Mouse (Mus musculus) activated CD4-positive, CD25-positive, alpha-beta regulatory T cell, adult 4 months (primary cell): Measurements from ENCODE around the gene Hmg20b. TPM values are rescaled to one million over a fixed set of nuclear protein-coding genes. Genes with fewer than 3 reads are reported as not detected.

Experiments used
- ATAC-seq: one replicate; pipeline ENCODE4 v1.8.0; 2017
- polyA plus RNA-seq, 2 experiments: library from polyadenylated mRNA; unstranded; fragments of 100-300 nt; shearing (Covaris generic); gene quantifications; one replicate each; pipeline ENCODE4 v1.2.1; 2017

The Hmg20b gene
- polyA plus RNA-seq, 2 experiments from 2014 or later, result 18.7 to 20.6 TPM

GRCm38 (mm10) chr10:81303258-81303657 is 47.0 kb downstream of the Hmg20b start:
- peak; percentile 19 for ATAC-seq

DNA sequence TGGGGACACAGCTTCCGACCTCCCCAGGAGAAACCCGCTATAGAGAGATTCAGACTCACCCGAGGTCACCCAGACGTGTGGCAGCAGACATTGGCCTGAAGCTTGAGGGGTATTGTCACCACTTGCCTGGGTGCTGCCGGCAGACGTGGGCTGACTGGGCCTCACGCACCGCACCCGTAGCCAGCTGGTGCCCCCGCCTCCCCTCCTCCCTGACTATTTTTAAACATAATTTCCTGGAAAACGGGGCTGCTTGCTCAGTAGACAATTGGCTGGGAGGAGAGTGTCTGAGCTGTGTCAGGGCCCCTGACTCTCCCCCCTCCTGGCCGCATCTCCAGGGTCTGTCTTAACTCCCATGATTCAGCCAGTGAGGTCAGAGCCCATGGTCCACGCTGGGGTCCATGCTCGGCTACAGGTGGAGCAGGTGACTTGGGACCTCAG is 47.5 kb downstream of the Hmg20b start:
- no peak for ATAC-seq

DNA sequence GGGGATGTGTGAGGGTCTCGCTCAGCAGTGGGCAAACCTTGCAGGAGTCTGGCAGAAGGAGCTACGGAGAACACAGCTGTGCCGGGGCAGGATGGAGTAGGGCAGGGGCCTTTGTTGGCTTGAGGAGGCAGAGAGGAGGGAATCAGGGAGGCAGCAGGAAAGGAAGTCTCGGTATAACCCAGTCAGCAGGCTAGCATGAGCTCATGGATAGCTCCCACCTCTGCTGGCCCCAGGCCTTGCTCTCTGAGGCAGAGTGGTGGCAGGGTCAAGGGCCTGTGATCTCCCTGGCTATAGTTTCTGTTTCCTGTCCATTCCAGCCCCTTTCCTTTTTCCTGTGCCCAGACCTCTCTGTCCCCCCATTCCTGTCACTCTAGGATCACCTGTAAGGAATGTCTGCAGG is 48.0 kb downstream of the Hmg20b start:
- no peak for ATAC-seq

DNA sequence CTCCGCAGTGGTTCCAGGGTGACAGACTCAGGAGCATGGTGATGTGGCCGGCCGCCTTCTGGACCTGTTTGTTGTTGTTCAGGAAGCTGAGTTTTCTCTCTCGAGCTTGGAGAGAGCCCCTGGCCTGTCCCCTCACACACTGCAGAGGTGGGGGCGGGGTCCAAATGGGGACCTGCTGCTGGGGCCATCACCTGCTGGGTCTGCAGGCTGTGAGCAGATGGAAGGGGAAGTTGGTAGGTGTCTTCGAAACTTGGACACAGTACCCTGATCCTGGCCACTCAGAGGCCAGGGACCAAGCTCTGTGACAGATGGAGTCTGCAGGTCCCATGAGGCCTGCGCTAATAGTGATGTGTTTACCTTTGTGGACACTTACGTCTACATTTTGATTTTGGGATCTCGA is 49.0 kb downstream of the Hmg20b start:
- no peak for ATAC-seq

DNA sequence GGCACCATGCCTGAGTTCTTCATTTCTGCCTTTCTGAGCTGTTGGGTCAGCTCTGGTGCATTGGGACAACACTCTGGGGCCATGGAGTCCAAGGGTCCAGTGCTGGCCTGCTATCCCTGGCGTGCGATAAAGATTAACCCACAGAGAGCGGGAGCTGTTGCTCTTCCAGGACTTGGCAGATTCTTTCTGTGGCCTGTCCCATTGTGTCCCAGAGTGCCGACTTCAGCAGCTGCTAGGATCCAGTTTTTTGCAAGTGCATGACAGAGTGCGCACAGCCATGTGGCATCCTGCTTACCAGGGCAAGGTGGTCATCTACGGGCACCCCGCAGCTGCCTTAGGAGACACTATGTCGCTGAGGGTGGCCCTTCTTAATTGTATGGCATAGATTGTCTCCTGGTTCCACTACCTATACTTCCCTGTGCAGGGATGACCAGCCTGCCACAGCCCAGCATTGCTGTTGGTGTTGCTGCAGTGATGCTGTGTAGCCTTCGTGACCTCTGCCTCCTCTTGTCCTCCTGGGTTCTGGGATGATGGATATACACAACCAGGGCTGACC is 49.9 kb downstream of the Hmg20b start:
- ATAC-seq, result no peak

GRCm38 (mm10) chr10:81299585-81300351 is 50.5 kb downstream of the Hmg20b start:
- no peak for ATAC-seq

- ATAC-seq, result peak; percentile 47
Measured at GRCm38 (mm10) chr10:81298369-81299100, 51.7 kb downstream of the Hmg20b start.

GRCm38 (mm10) chr10:81297845-81298244 is 52.4 kb downstream of the Hmg20b start:
- peak; percentile 73 for ATAC-seq

DNA sequence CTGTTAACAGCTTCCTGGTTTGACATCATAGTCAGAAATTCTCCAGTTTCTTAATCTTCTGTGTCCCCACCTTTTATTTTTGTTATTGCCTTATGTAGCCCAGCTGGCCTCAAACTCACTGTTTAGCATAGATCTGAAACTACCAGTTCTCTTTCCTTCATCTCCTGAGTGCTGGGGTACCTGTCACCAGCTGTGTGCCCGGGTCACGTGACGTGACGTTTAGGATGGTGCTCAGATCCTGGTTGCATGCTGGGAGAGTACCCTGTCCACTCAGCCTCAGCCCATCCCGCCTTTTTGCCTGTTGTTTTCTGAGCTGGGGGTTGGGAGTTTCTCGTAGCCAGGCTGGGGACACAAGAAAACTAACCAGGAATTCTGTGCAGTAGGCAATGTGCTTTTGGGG is 53.0 kb downstream of the Hmg20b start:
- ATAC-seq, result no peak

Other genes with a start within 250 kb of the Hmg20b start
- gene Map2k2, start 244.6 kb downstream of the Hmg20b start, polyA plus RNA-seq, result 10 to 100 TPM; 21.3 to 26.5 TPM
- gene Zbtb7a, start 215.3 kb downstream of the Hmg20b start, polyA plus RNA-seq, result 10 to 100 TPM; 10.7 to 12.4 TPM
- 10 to 100 TPM; 17.6 to 23.8 TPM for gene Pias4, start 182.6 kb downstream of the Hmg20b start, polyA plus RNA-seq
- gene Eef2, start 173.8 kb downstream of the Hmg20b start, polyA plus RNA-seq, result 1,000 to 10,000 TPM in 1 of 2 experiments, 100 to 1,000 TPM in 1; 933 to 1,303 TPM
- 1 to 10 TPM; 4.1 to 4.9 TPM for gene Dapk3, start 167.5 kb downstream of the Hmg20b start, polyA plus RNA-seq
- not detected for gene 4930442H23Rik, start 166.6 kb downstream of the Hmg20b start, polyA plus RNA-seq
- gene Nmrk2, start 148.4 kb downstream of the Hmg20b start, polyA plus RNA-seq, result under 1 TPM in 1 of 2 experiments, not detected in 1; 0.17 TPM
- 1 to 10 TPM; 4.0 to 5.0 TPM for gene Atcay, start 119.6 kb downstream of the Hmg20b start, polyA plus RNA-seq
- gene Zfr2, start 117.3 kb downstream of the Hmg20b start, polyA plus RNA-seq, result 1 to 10 TPM in 1 of 2 experiments, under 1 TPM in 1; 0.79 to 1.5 TPM
- 10 to 100 TPM; 54.3 to 64.7 TPM for gene Matk, start 97.5 kb downstream of the Hmg20b start, polyA plus RNA-seq
- 100 to 1,000 TPM; 148 to 166 TPM for gene Mrpl54, start 83.5 kb downstream of the Hmg20b start, polyA plus RNA-seq
- 10 to 100 TPM; 10.2 to 18.0 TPM for gene Apba3, start 83.5 kb downstream of the Hmg20b start, polyA plus RNA-seq
- 1 to 10 TPM; 2.4 to 3.1 TPM for gene Tjp3, start 58.9 kb downstream of the Hmg20b start, polyA plus RNA-seq
- gene Pip5k1c, start 57.5 kb downstream of the Hmg20b start, polyA plus RNA-seq, result 10 to 100 TPM; 11.1 to 16.9 TPM
- 1 to 10 TPM; 5.1 to 5.7 TPM for gene Cactin, start 29.4 kb downstream of the Hmg20b start, polyA plus RNA-seq
- 10 to 100 TPM; 20.9 to 21.4 TPM for gene Tbxa2r, start 21.7 kb downstream of the Hmg20b start, polyA plus RNA-seq
- gene Gipc3, start 7.2 kb downstream of the Hmg20b start, polyA plus RNA-seq, result not detected
- 1 to 10 TPM; 1.2 TPM for gene Mfsd12, start 7.0 kb upstream of the Hmg20b start, polyA plus RNA-seq
- 1 to 10 TPM in 1 of 2 experiments, not detected in 1; 2.1 TPM for gene 4930404N11Rik, start 15.3 kb upstream of the Hmg20b start, polyA plus RNA-seq
- 10 to 100 TPM; 19.3 to 20.1 TPM for gene Fzr1, start 28.0 kb upstream of the Hmg20b start, polyA plus RNA-seq
- gene Dohh, start 33.9 kb upstream of the Hmg20b start, polyA plus RNA-seq, result 10 to 100 TPM; 12.7 to 13.7 TPM
- gene Gm48551, start 34.0 kb upstream of the Hmg20b start, polyA plus RNA-seq, result 1 to 10 TPM; 1.1 to 1.2 TPM
- gene Gm48552, start 38.5 kb upstream of the Hmg20b start, polyA plus RNA-seq, result 1 to 10 TPM in 1 of 2 experiments, not detected in 1; 1.4 TPM
- gene Smim24, start 42.6 kb upstream of the Hmg20b start, polyA plus RNA-seq, result 10 to 100 TPM in 1 of 2 experiments, 1 to 10 TPM in 1; 7.3 to 13.3 TPM
- gene Nfic, start 105.2 kb upstream of the Hmg20b start, polyA plus RNA-seq, result 10 to 100 TPM; 15.2 to 16.0 TPM
- 1 to 10 TPM in 1 of 2 experiments, under 1 TPM in 1; 0.44 to 1.5 TPM for gene Celf5, start 132.2 kb upstream of the Hmg20b start, polyA plus RNA-seq
- 10 to 100 TPM; 33.4 to 41.8 TPM for gene Ncln, start 145.9 kb upstream of the Hmg20b start, polyA plus RNA-seq
- gene S1pr4, start 149.7 kb upstream of the Hmg20b start, polyA plus RNA-seq, result 10 to 100 TPM; 70.0 to 70.7 TPM
- 10 to 100 TPM; 55.2 to 62.0 TPM for gene Gna15, start 173.7 kb upstream of the Hmg20b start, polyA plus RNA-seq
- 10 to 100 TPM; 21.7 to 24.5 TPM for gene Gna11, start 194.7 kb upstream of the Hmg20b start, polyA plus RNA-seq
- gene Aes, start 209.0 kb upstream of the Hmg20b start, polyA plus RNA-seq, result 100 to 1,000 TPM; 120 to 125 TPM
- 1 to 10 TPM in 1 of 2 experiments, under 1 TPM in 1; 0.78 to 1.5 TPM for gene Tle2, start 224.1 kb upstream of the Hmg20b start, polyA plus RNA-seq